Mouse (Mus musculus) liver, adult 2 months (tissue): ENCODE measurements at regions not wholly inside any gene's neighbourhood (a gene's known extent, or its start where the extent isn't known, plus 50 kb on each side); places are given as distances from the start of the nearest gene placed in this dataset.

Source experiments
- DNase-seq: peaks from one replicate; pipeline ENCODE4 v3.0.0-alpha.2; 2011; ENCODE audit warnings: low read depth, low spot score; ENCODE audit errors: extremely low read depth
- H3K27ac ChIP-seq: fragments of 200-500 bp; replicated peaks from 2 replicates; pipeline ENCODE4 v1.5.1; 2012; ENCODE audit warnings: low read depth, mild to moderate bottlenecking, control low read depth, inconsistent platforms, low read length; ENCODE audit not compliant: insufficient read depth
- H3K27me3 ChIP-seq: fragments of 200-500 bp; 2 replicates; pipeline ENCODE4 v1.6.1; 2012; ENCODE audit warnings: mild to moderate bottlenecking, moderate library complexity, low read length, inconsistent platforms; ENCODE audit not compliant: control insufficient read depth, insufficient read depth
- H3K36me3 ChIP-seq: fragments of 200-500 bp; 2 replicates; pipeline ENCODE4 v1.6.1; 2012; ENCODE audit warnings: low read length, inconsistent platforms; ENCODE audit not compliant: control insufficient read depth, insufficient read depth
- H3K4me1 ChIP-seq: fragments of 200-500 bp; 2 replicates; pipeline ENCODE4 v1.6.1; 2011; ENCODE audit warnings: low read length; ENCODE audit not compliant: control insufficient read depth, insufficient read depth
- H3K4me3 ChIP-seq: fragments of 200-500 bp; 2 replicates; pipeline ENCODE4 v1.5.1; 2011; ENCODE audit warnings: low read depth, mild to moderate bottlenecking, control low read depth, low read length, moderate library complexity; ENCODE audit not compliant: insufficient read depth
- H3K79me2 ChIP-seq: fragments of 200-500 bp; 2 replicates; pipeline ENCODE4 v1.6.1; 2012; ENCODE audit warnings: inconsistent platforms, mild to moderate bottlenecking, low read length, moderate library complexity; ENCODE audit not compliant: control insufficient read depth, insufficient read depth
- H3K9ac ChIP-seq: fragments of 200-500 bp; 2 replicates; pipeline ENCODE4 v1.6.1; 2012; ENCODE audit warnings: low read depth, mild to moderate bottlenecking, control low read depth, inconsistent platforms, low read length
- CTCF ChIP-seq: fragments of 200-500 bp; IDR thresholded peaks from 2 replicates; pipeline ENCODE4 v1.5.1; 2011; ENCODE audit warnings: low read depth, low read length, control low read depth
- POLR2A ChIP-seq: fragments of 200-500 bp; IDR thresholded peaks from 2 replicates; pipeline ENCODE4 v1.6.1; 2011; ENCODE audit warnings: low read length, control low read depth; ENCODE audit not compliant: insufficient read depth; ENCODE audit errors: extremely low read depth
- WGBS: fragments of 180-500 bp; shearing (Covaris S2); methylation state at CpG from one replicate; pipeline ENCODE4 v1.1.7; 2018; 5-methylcytosine and 5-hydroxymethylcytosine counted together

- Histone ChIP-seq H3K27ac (no peak overlapping the region), H3K9ac (no peak overlapping the region), H3K79me2 (no peaks in the 10 kb centered on the region), H3K4me1 (no peaks in the 10 kb centered on the region), H3K27me3 (no peaks in the 10 kb centered on the region), H3K36me3 (no peaks in the 10 kb centered on the region), H3K4me3 (no peak overlapping the region)
- TF ChIP-seq CTCF (no peak), POLR2A (no peak)
- WGBS: 74% methylated on average over 5 of the region's 5 CpGs
- no peak for DNase-seq
Observed at GRCm38 (mm10) chr6:117465606-117466174, 297.4 kb downstream of the Cxcl12 start.

DNA sequence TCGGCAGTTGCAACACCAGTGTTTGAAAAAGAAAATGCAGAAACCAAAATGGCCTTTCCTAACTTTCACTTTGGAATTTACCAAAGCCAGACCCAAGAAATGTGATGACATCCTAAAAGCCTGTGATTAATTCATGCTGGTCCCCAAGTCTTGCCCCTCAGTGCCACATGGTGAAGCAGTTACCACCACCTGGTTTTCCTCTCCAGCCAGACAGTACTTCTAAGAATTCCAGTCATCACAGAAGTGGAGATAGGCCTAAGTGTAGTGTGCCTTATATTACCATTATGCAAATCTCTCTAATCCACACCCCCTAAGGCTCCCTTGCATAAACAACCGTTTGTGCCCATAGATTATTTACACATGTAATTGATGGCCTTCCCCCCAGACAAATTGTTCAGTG, 311.0 kb downstream of the Cxcl12 start:
- Histone ChIP-seq H3K27ac (no peak overlapping the region), H3K79me2 (no peaks in the 10 kb centered on the region), H3K9ac (no peak overlapping the region), H3K4me3 (no peak overlapping the region), H3K27me3 (no peaks in the 10 kb centered on the region), H3K36me3 (no peaks in the 10 kb centered on the region), H3K4me1 (no peaks in the 10 kb centered on the region)
- no peak for DNase-seq
- TF ChIP-seq POLR2A (no peak), CTCF (no peak)
- WGBS: 59% methylated on average over 2 of the region's 2 CpGs

- no peak overlapping the region for H3K27ac ChIP-seq
- DNase-seq: no peak
- no peaks in the 10 kb centered on the region for H3K4me1 ChIP-seq
- H3K79me2 ChIP-seq: no peaks in the 10 kb centered on the region
- TF ChIP-seq CTCF (no peak), POLR2A (no peak)
- H3K4me3 ChIP-seq: no peak overlapping the region
- 81% methylated on average over 2 of the region's 2 CpGs for WGBS
- H3K36me3 ChIP-seq: no peaks in the 10 kb centered on the region
- no peaks in the 10 kb centered on the region for H3K27me3 ChIP-seq
- no peak overlapping the region for H3K9ac ChIP-seq
Observed at GRCm38 (mm10) chr6:117480396-117480795, 312.1 kb downstream of the Cxcl12 start.

DNA sequence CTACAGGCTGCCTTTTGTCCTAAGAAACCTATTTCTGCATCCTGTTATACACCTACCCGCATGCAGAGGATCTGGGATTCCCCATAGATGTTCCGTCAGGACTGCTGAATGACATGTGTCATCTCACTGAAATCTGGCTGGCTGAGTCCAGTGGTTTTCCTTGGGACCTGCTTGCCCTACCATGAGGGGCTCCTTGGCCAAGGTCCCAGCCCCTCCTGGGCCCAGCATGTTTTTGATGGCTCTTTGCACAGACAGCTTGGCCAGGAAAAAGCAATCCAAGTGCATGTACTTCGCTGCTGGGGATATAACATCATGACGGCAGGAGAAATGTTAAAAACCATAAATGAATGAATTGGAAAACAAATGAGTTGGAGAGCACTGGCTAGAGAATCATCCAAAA, 320.8 kb downstream of the Cxcl12 start:
- H3K9ac ChIP-seq: no peak overlapping the region
- WGBS: 95% methylated on average over 4 of the region's 4 CpGs
- no peaks in the 10 kb centered on the region for H3K36me3 ChIP-seq
- no peak overlapping the region for H3K27ac ChIP-seq
- DNase-seq: no peak
- H3K27me3 ChIP-seq: no peaks in the 10 kb centered on the region
- no peaks in the 10 kb centered on the region for H3K79me2 ChIP-seq
- no peaks in the 10 kb centered on the region for H3K4me1 ChIP-seq
- H3K4me3 ChIP-seq: no peak overlapping the region
- no peak for TF ChIP-seq CTCF
- TF ChIP-seq POLR2A: no peak

- H3K9ac ChIP-seq: no peak overlapping the region
- no peaks in the 10 kb centered on the region for H3K4me1 ChIP-seq
- no peak for DNase-seq
- no peaks in the 10 kb centered on the region for H3K27me3 ChIP-seq
- H3K27ac ChIP-seq: no peak overlapping the region
- H3K79me2 ChIP-seq: no peaks in the 10 kb centered on the region
- 82% methylated on average over 3 of the region's 3 CpGs for WGBS
- no peak overlapping the region for H3K4me3 ChIP-seq
- no peaks in the 10 kb centered on the region for H3K36me3 ChIP-seq
- TF ChIP-seq CTCF (no peak), POLR2A (no peak)
Observed at GRCm38 (mm10) chr6:117489761-117490396, 321.5 kb downstream of the Cxcl12 start.

DNA sequence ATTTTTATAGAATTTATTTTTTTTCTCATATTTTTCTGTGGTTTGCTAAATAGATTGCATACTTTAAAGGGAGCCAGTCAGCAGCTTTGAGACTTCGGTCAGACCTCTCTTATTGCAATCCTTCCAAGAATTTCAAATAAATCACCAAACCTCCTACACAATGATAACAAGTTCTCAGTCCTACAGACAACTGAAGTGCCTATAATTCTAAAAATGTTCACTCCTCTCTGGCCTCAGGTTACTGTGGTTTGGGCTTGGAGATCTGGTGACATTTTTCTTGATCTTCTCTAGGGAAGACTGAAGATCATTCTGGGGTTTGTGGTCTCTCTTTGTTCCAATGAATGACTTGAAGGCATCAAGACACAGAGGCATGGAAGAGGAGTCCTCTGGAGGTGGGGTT, 326.6 kb downstream of the Cxcl12 start:
- Histone ChIP-seq H3K27ac (no peak overlapping the region), H3K79me2 (no peaks in the 10 kb centered on the region), H3K27me3 (no peaks in the 10 kb centered on the region), H3K4me3 (no peak overlapping the region), H3K9ac (no peak overlapping the region), H3K4me1 (0 out of 2 replicates have a peak, but pooled peaks cover 2% of the 10 kb centered on the region), H3K36me3 (no peaks in the 10 kb centered on the region)
- TF ChIP-seq CTCF: no peak
- no peak for TF ChIP-seq POLR2A
- WGBS: 86% methylated on average over 1 of the region's 1 CpGs
- DNase-seq: no peak
